Mouse (Mus musculus): Measurements from ENCODE around the gene Thsd7a. TPM values are rescaled to one million over a fixed set of nuclear protein-coding genes. Genes with fewer than 3 reads are reported as not detected.

Gene Thsd7a
- polyA plus RNA-seq, 1 experiment from 2014 or later: 0.21 TPM

- Histone ChIP-seq H3K4me3 (replicated peaks) (no peak overlapping the region), H3K36me3 (replicated peaks) (no peaks in the 10 kb centered on the region), H3K9ac (no peak overlapping the region), H3K4me2 (no peak overlapping the region), H3K9me3 (replicated peaks) (no peaks in the 10 kb centered on the region), H3K27ac (replicated peaks) (no peak overlapping the region), H3K4me1 (replicated peaks) (no peaks in the 10 kb centered on the region), H3K27me3 (no peaks in the 10 kb centered on the region)
- 63% methylated on average over 2 of the region's 2 CpGs for WGBS (ENCODE audit: insufficient replicate concordance)
- ATAC-seq (ENCODE audit: insufficient read depth): no peak
Observed at GRCm38 (mm10) chr6:12307502-12307901, 441.7 kb downstream of the Thsd7a start.

GRCm38 (mm10) chr6:12262641-12263400 lies 486.4 kb downstream of the Thsd7a start:
- H3K27me3 ChIP-seq: no peaks in the 10 kb centered on the region
- H3K9me3 ChIP-seq (replicated peaks): no peaks in the 10 kb centered on the region
- H3K4me3 ChIP-seq (replicated peaks): no peak overlapping the region
- no peak overlapping the region for H3K9ac ChIP-seq
- no peak for ATAC-seq (ENCODE audit: insufficient read depth)
- H3K36me3 ChIP-seq (replicated peaks): no peaks in the 10 kb centered on the region
- 65% methylated on average over 15 of the region's 15 CpGs for WGBS (ENCODE audit: insufficient replicate concordance)
- no peak overlapping the region for H3K27ac ChIP-seq (replicated peaks)
- H3K4me2 ChIP-seq: no peak overlapping the region
- H3K4me1 ChIP-seq (replicated peaks): no peaks in the 10 kb centered on the region

Measured in liver, embryonic 15.5 days (tissue).